Mouse (Mus musculus) limb, embryonic 12.5 days (tissue): ENCODE results near the gene Pnma1. TPM values are rescaled to one million over a fixed set of nuclear protein-coding genes. Genes with fewer than 3 reads are reported as not detected.
A peak's percentile ranks its signal among the peaks of the same experiment; 100 is the strongest.

Experiments used
- ATAC-seq: fragments of 200-750 bp; cut with Nextera tagmentation; 2 replicates; pipeline ENCODE4 v1.8.0; 2017; ENCODE audit warnings: low read depth, moderate TSS enrichment; ENCODE audit not compliant: insufficient number of reproducible peaks, insufficient read depth, low FRiP score, low TSS enrichment
- H3K27ac ChIP-seq: fragments of 300-500 bp; sonication (generic); 2 replicates; pipeline ENCODE4 v1.5.1; 2016; ENCODE audit warnings: mild to moderate bottlenecking, moderate library complexity
- H3K27me3 ChIP-seq: fragments of 300-500 bp; sonication (generic); 2 replicates; pipeline ENCODE4 v1.6.1; 2016; ENCODE audit warnings: mild to moderate bottlenecking, moderate library complexity
- H3K36me3 ChIP-seq: fragments of 300-500 bp; sonication (generic); 2 replicates; pipeline ENCODE4 v1.6.1; 2016; ENCODE audit warnings: mild to moderate bottlenecking, moderate library complexity
- H3K4me1 ChIP-seq: fragments of 300-500 bp; sonication (generic); replicated peaks from 2 replicates; pipeline ENCODE4 v1.6.1; 2016
- H3K4me2 ChIP-seq: fragments of 300-500 bp; sonication (generic); 2 replicates; pipeline ENCODE4 v1.6.1; 2016; ENCODE audit warnings: mild to moderate bottlenecking, moderate library complexity
- H3K4me3 ChIP-seq: fragments of 300-500 bp; sonication (generic); replicated peaks from 2 replicates; pipeline ENCODE4 v1.5.1; 2016; ENCODE audit warnings: mild to moderate bottlenecking
- H3K9ac ChIP-seq: fragments of 300-500 bp; sonication (generic); replicated peaks from 2 replicates; pipeline ENCODE4 v1.6.1; 2016; ENCODE audit warnings: mild to moderate bottlenecking, moderate library complexity
- H3K9me3 ChIP-seq: fragments of 300-500 bp; sonication (generic); 2 replicates; pipeline ENCODE4 v1.6.1; 2016; ENCODE audit warnings: mild to moderate bottlenecking, moderate library complexity
- WGBS: fragments of 180-500 bp; shearing (Covaris S2); methylation state at CpG from one replicate; pipeline ENCODE4 v1.1.7; 2016; 5-methylcytosine and 5-hydroxymethylcytosine counted together
- polyA plus RNA-seq: library from polyadenylated mRNA; unstranded; fragments of >200 nt; fragmentation: Nextera tagmentation; extraction: Ambion mirVana; gene quantifications from 2 replicates; pipeline ENCODE4 v1.2.1, GENCODE M21; 2016

Pnma1 gene
- polyA plus RNA-seq, 1 experiment from 2014 or later, result 1.2 TPM

- 59% methylated on average over 14 of the region's 14 CpGs for WGBS
- H3K4me1 ChIP-seq, result peaks cover 64% of the 10 kb centered on the region
- no peak for ATAC-seq
- H3K4me2 ChIP-seq, result no peak overlapping the region
- H3K9ac ChIP-seq, result no peak overlapping the region
- peaks cover 3% of the 10 kb centered on the region; the same call in 1 of the 2 replicates for H3K9me3 ChIP-seq
- no peak overlapping the region for H3K4me3 ChIP-seq
- H3K27ac ChIP-seq, result no peak overlapping the region
- 0 out of 2 replicates have a peak, but pooled peaks cover 5% of the 10 kb centered on the region for H3K27me3 ChIP-seq
- peaks cover 10% of the 10 kb centered on the region for H3K36me3 ChIP-seq
Observed at GRCm38 (mm10) chr12:84188881-84189444, 40.7 kb upstream of the Pnma1 start.

GRCm38 (mm10) chr12:84187752-84188601 lies 39.7 kb upstream of the Pnma1 start:
- Histone ChIP-seq H3K27me3 (0 out of 2 replicates have a peak, but pooled peaks cover 5% of the 10 kb centered on the region), H3K36me3 (peaks cover 10% of the 10 kb centered on the region), H3K9me3 (peaks cover 3% of the 10 kb centered on the region; the same call in 1 of the 2 replicates), H3K4me1 (peaks cover 61% of the 10 kb centered on the region), H3K27ac (peak overlapping the region; percentile 72), H3K9ac (peak overlapping the region; percentile 5; the same call in 1 of the 2 replicates), H3K4me3 (no peak overlapping the region), H3K4me2 (0 out of 2 replicates have a peak overlapping the region, but pooled peaks have one; percentile 8)
- 50% methylated on average over 15 of the region's 15 CpGs for WGBS
- ATAC-seq, result no peak

DNA sequence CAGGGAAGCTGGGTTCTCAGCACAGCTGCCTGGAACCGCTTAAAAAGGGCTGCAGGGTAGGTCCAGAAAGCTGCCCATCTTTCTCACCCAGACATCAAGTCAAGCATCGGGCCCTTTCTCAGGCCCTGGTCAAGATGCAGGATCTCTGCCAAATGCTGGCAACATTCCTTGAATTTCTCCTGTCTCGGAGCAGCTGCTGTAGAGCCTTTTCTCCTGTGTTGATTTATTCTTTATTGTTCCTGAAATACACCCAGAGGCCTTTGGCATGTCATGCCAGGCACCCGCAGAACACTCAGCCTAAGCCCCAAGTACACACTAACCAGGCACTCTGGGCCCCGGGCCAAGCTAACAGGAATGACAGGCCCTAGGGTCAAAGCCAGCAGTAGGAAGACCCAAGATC lies 38.7 kb upstream of the Pnma1 start:
- H3K4me2 ChIP-seq, result no peak overlapping the region
- no peak for ATAC-seq
- 0 out of 2 replicates have a peak overlapping the region, but pooled peaks have one; percentile 6 for H3K9ac ChIP-seq
- peak overlapping the region; percentile 57; the same call in 1 of the 2 replicates for H3K27ac ChIP-seq
- WGBS, result 89% methylated on average over 5 of the region's 5 CpGs
- no peak overlapping the region for H3K4me3 ChIP-seq
- peaks cover 10% of the 10 kb centered on the region for H3K36me3 ChIP-seq
- H3K9me3 ChIP-seq, result peaks cover 3% of the 10 kb centered on the region; the same call in 1 of the 2 replicates
- peaks cover 55% of the 10 kb centered on the region for H3K4me1 ChIP-seq
- H3K27me3 ChIP-seq, result 0 out of 2 replicates have a peak, but pooled peaks cover 5% of the 10 kb centered on the region

GRCm38 (mm10) chr12:84186536-84186935 lies 38.2 kb upstream of the Pnma1 start:
- WGBS, result 94% methylated on average over 3 of the region's 3 CpGs
- Histone ChIP-seq H3K27ac (no peak overlapping the region; the same call in 1 of the 2 replicates), H3K9ac (no peak overlapping the region), H3K9me3 (peaks cover 3% of the 10 kb centered on the region; the same call in 1 of the 2 replicates), H3K4me2 (no peak overlapping the region), H3K36me3 (peaks cover 10% of the 10 kb centered on the region), H3K27me3 (0 out of 2 replicates have a peak, but pooled peaks cover 5% of the 10 kb centered on the region), H3K4me3 (no peak overlapping the region), H3K4me1 (peaks cover 55% of the 10 kb centered on the region)
- no peak for ATAC-seq

DNA sequence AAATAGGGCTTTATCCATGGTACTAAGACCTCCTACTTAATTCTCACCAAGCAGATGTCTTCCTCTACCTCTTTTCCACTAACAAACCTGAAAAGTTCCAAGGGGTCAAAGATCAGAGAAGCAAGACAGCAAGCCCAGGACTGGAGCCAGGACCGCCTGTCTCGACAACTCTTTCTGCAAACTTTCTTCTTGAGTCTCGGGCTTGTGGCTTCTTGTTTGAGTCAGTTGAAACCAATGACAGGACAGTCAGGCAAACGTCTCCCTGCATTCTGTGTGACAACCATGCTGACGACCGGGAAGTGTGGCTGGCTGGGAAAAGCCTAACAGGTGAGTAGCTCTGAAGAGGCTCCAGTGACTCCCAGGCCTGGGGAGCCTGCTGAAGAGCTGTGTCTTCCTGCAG lies 37.3 kb upstream of the Pnma1 start:
- Histone ChIP-seq H3K9ac (no peak overlapping the region), H3K4me3 (no peak overlapping the region), H3K27ac (no peak overlapping the region), H3K27me3 (0 out of 2 replicates have a peak, but pooled peaks cover 5% of the 10 kb centered on the region), H3K9me3 (peaks cover 3% of the 10 kb centered on the region; the same call in 1 of the 2 replicates), H3K36me3 (peaks cover 10% of the 10 kb centered on the region), H3K4me2 (no peak overlapping the region), H3K4me1 (peaks cover 55% of the 10 kb centered on the region)
- 72% methylated on average over 6 of the region's 6 CpGs for WGBS
- ATAC-seq, result no peak

GRCm38 (mm10) chr12:84184979-84185378 lies 36.7 kb upstream of the Pnma1 start:
- H3K4me3 ChIP-seq, result no peak overlapping the region
- 96% methylated on average over 5 of the region's 5 CpGs for WGBS
- no peak overlapping the region for H3K27ac ChIP-seq
- ATAC-seq, result no peak
- H3K9me3 ChIP-seq, result peaks cover 3% of the 10 kb centered on the region; the same call in 1 of the 2 replicates
- H3K4me1 ChIP-seq, result peaks cover 55% of the 10 kb centered on the region
- no peak overlapping the region for H3K9ac ChIP-seq
- H3K27me3 ChIP-seq, result 0 out of 2 replicates have a peak, but pooled peaks cover 3% of the 10 kb centered on the region
- no peak overlapping the region for H3K4me2 ChIP-seq
- H3K36me3 ChIP-seq, result peaks cover 10% of the 10 kb centered on the region

DNA sequence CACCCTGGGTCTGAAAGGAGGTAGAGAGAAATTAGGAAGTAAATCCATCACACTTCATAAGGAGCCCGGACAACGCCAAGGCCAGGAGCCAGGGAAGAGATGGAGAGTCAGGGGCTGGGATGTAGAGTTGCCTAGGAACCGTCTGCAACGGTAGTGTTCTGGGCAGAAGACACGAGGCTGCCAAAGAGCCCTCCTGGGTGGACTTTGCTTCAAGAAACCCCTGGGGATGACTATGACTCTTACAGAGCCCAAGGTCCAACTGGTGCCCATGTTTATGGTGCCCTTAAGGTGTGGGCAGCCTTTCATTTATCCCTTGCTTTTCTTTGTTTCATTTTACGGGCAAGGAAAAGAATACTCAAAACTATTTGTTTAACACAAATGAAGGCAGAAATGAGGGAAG lies 33.7 kb upstream of the Pnma1 start:
- no peak overlapping the region for H3K9ac ChIP-seq
- H3K36me3 ChIP-seq, result peaks cover 10% of the 10 kb centered on the region
- no peak overlapping the region for H3K27ac ChIP-seq
- no peak overlapping the region for H3K4me3 ChIP-seq
- H3K4me2 ChIP-seq, result no peak overlapping the region
- peaks cover 54% of the 10 kb centered on the region for H3K4me1 ChIP-seq
- no peaks in the 10 kb centered on the region for H3K27me3 ChIP-seq
- ATAC-seq, result no peak
- WGBS, result 62% methylated on average over 6 of the region's 6 CpGs
- peaks cover 3% of the 10 kb centered on the region; the same call in 1 of the 2 replicates for H3K9me3 ChIP-seq

DNA sequence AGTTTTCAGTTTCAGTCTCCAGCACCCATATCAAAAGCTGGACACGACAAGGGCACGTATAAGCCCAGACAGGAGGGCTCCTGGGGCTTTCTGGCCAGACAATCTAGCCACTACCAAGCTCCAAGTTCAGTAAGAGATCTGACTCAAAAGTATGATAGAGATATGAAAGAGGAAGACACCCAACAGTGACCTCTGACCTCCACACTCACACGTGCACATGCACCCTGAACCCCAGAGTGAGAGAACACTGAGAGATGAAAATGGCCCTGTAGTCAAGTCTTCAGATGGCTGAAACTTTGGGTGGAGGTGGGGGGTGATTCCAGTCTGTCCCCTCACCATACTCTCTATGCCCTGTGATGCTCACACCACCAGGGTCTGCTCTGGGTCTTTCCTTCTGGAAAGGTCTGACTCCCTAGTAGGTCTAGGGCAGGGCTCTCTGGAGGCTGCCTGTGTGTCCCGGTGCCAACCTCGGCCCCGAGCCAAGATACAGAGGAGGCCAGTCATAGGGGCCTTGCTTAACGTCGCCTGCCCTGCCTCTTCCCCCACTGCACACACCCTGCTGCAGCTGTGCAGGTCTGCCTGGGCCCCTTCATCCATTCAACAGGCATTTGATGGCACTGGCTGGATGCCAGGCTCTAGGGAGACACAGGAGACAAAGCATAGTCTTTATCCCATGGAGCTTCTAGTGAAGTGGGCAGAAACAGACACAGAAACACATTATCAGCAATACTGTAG lies 32.6 kb upstream of the Pnma1 start:
- no peak overlapping the region for H3K9ac ChIP-seq
- H3K4me2 ChIP-seq, result no peak overlapping the region
- H3K36me3 ChIP-seq, result no peaks in the 10 kb centered on the region
- no peak for ATAC-seq
- no peak overlapping the region for H3K4me3 ChIP-seq
- 74% methylated on average over 8 of the region's 8 CpGs for WGBS
- H3K27me3 ChIP-seq, result no peaks in the 10 kb centered on the region
- H3K27ac ChIP-seq, result peak overlapping the region; percentile 2; the same call in 1 of the 2 replicates
- H3K4me1 ChIP-seq, result peaks cover 62% of the 10 kb centered on the region
- H3K9me3 ChIP-seq, result no peaks in the 10 kb centered on the region

DNA sequence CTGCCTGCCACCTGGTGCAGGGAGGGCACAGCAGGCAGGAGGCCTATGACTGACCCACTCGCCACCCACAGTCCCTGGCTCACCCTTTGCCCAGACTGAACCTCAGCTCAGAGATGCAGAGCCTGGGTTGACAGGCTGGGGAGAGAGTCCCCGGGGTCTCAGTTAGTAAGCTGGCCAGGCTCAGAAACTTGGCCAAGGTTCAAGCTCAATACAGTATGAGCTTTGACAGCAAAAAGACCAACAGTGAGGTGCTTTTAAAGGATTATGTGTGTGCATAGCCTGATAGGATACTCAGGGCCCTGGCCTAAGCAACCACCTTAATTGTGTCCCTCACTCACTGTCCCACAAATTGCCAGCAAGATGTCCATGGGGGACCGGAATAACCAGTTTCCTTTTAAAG lies 31.8 kb upstream of the Pnma1 start:
- H3K4me3 ChIP-seq, result no peak overlapping the region
- no peaks in the 10 kb centered on the region for H3K9me3 ChIP-seq
- peak overlapping the region; percentile 50 for H3K27ac ChIP-seq
- H3K9ac ChIP-seq, result no peak overlapping the region
- H3K27me3 ChIP-seq, result no peaks in the 10 kb centered on the region
- peaks cover 69% of the 10 kb centered on the region for H3K4me1 ChIP-seq
- H3K4me2 ChIP-seq, result no peak overlapping the region
- ATAC-seq, result no peak
- 84% methylated on average over 3 of the region's 3 CpGs for WGBS
- H3K36me3 ChIP-seq, result no peaks in the 10 kb centered on the region

- no peak overlapping the region for H3K4me2 ChIP-seq
- peaks cover 4% of the 10 kb centered on the region; the same call in 1 of the 2 replicates for H3K36me3 ChIP-seq
- H3K27me3 ChIP-seq, result no peaks in the 10 kb centered on the region
- no peak for ATAC-seq
- no peak overlapping the region for H3K9ac ChIP-seq
- H3K9me3 ChIP-seq, result no peaks in the 10 kb centered on the region
- H3K4me3 ChIP-seq, result no peak overlapping the region
- H3K4me1 ChIP-seq, result peaks cover 75% of the 10 kb centered on the region
- no peak overlapping the region; the same call in 1 of the 2 replicates for H3K27ac ChIP-seq
- WGBS, result 65% methylated on average over 10 of the region's 10 CpGs
Observed at GRCm38 (mm10) chr12:84178652-84179445, 30.6 kb upstream of the Pnma1 start.
